Mouse (Mus musculus) C2C12 (cell line): ENCODE results near the gene Cd244a. TPM values are rescaled to one million over a fixed set of nuclear protein-coding genes. Genes with fewer than 3 reads are reported as not detected.

ENCODE experiments used
- H3K27me3 ChIP-seq: one replicate; pipeline ENCODE4 v1.6.1; 2011; ENCODE audit not compliant: control insufficient read depth, insufficient read depth, insufficient read length
- H3K36me3 ChIP-seq: one replicate; pipeline ENCODE4 v1.6.1; 2011; ENCODE audit not compliant: control insufficient read depth, insufficient read depth
- H3K4me3 ChIP-seq: one replicate; pipeline ENCODE4 v1.5.1; 2011; ENCODE audit warnings: mild to moderate bottlenecking, control low read depth; ENCODE audit not compliant: poor library complexity, insufficient read depth, severe bottlenecking
- H3K79me2 ChIP-seq: one replicate; pipeline ENCODE4 v1.6.1; 2011; ENCODE audit not compliant: control insufficient read depth, insufficient read depth
- H3K79me3 ChIP-seq: one replicate; pipeline ENCODE4 v1.6.1; 2011; ENCODE audit warnings: low read depth, control low read depth
- H3ac ChIP-seq: one replicate; pipeline ENCODE3; 2011; ENCODE audit warnings: low read depth; ENCODE audit not compliant: control insufficient read depth, insufficient read length
- CEBPB ChIP-seq: IDR thresholded peaks from one replicate; pipeline ENCODE4 v1.6.1; 2011; ENCODE audit warnings: low read depth, mild to moderate bottlenecking, control low read depth, moderate library complexity
- CTCF ChIP-seq: IDR thresholded peaks from one replicate; pipeline ENCODE4 v1.5.1; 2011; ENCODE audit not compliant: control insufficient read depth, insufficient read depth, insufficient read length
- FOSL1 ChIP-seq: IDR thresholded peaks from one replicate; pipeline ENCODE4 v1.8.0; 2011; ENCODE audit warnings: mild to moderate bottlenecking, low read length; ENCODE audit not compliant: poor library complexity, insufficient read depth, severe bottlenecking
- MAX ChIP-seq: IDR thresholded peaks from one replicate; pipeline ENCODE4 v1.6.1; 2011; ENCODE audit warnings: mild to moderate bottlenecking, control low read depth
- MYOD1 ChIP-seq: IDR thresholded peaks from one replicate; pipeline ENCODE4 v1.6.1; 2011; ENCODE audit warnings: low read depth; ENCODE audit not compliant: control insufficient read depth, insufficient read length
- MYOG ChIP-seq: IDR thresholded peaks from one replicate; pipeline ENCODE4 v1.6.1; 2011; ENCODE audit not compliant: control insufficient read depth, insufficient read length; ENCODE audit errors: extremely low read depth
- USF1 ChIP-seq: IDR thresholded peaks from one replicate; pipeline ENCODE4 v1.6.1; 2011; ENCODE audit warnings: low read depth, mild to moderate bottlenecking, control low read depth, moderate library complexity
- polyA plus RNA-seq: library from polyadenylated mRNA; unstranded; fragments of >200 nt; fragmentation: generic; extraction: Trizol; gene quantifications from one replicate; pipeline ENCODE4 v1.2.1, GENCODE M21; 2012; ENCODE audit warnings: missing spikeins

Cd244a gene
- polyA plus RNA-seq, 1 experiment, result not detected

GRCm38 (mm10) chr1:171564247-171564646 is 5.3 kb downstream of the Cd244a start:
- Histone ChIP-seq H3K27me3 (no peaks in the 10 kb centered on the region), H3ac (no peak overlapping the region), H3K79me2 (no peaks in the 10 kb centered on the region), H3K4me3 (no peak overlapping the region), H3K79me3 (no peaks in the 10 kb centered on the region), H3K36me3 (no peaks in the 10 kb centered on the region)
- TF ChIP-seq MYOD1, result no peak
- TF ChIP-seq CTCF, result peak; percentile 1

GRCm38 (mm10) chr1:171565888-171566287 is 6.9 kb downstream of the Cd244a start:
- no peak overlapping the region for H3K4me3 ChIP-seq
- no peaks in the 10 kb centered on the region for H3K79me3 ChIP-seq
- no peak overlapping the region for H3ac ChIP-seq
- H3K79me2 ChIP-seq, result no peaks in the 10 kb centered on the region
- H3K36me3 ChIP-seq, result no peaks in the 10 kb centered on the region
- no peaks in the 10 kb centered on the region for H3K27me3 ChIP-seq
- no peak for TF ChIP-seq USF1
- no peak for TF ChIP-seq FOSL1
- no peak for TF ChIP-seq CEBPB
- no peak for TF ChIP-seq MYOG
- TF ChIP-seq MAX, result no peak
- TF ChIP-seq MYOD1, result no peak
- no peak for TF ChIP-seq CTCF

DNA sequence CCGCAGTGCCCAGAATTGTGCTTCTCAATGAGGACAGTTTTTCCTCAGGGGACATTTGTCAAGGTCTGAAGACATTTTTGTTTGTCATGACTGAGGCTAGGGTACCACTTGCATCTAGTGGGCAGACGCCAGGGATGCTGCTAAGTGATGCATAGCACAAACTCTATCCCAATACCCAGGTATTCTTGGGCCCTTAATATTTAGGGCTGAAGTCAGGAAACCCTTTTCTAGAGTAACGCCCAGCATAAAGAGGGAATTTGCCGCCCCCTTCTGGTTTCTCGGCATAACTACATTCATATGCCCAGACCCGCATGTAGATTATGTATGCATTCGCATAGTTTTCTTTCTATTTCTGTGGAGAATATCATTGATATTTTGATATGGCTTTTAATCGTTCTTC is 7.8 kb downstream of the Cd244a start:
- Histone ChIP-seq H3K36me3 (no peaks in the 10 kb centered on the region), H3K79me3 (no peaks in the 10 kb centered on the region), H3K27me3 (no peaks in the 10 kb centered on the region), H3K79me2 (no peaks in the 10 kb centered on the region), H3ac (no peak overlapping the region), H3K4me3 (no peak overlapping the region)
- TF ChIP-seq FOSL1 (no peak), MYOD1 (no peak), CEBPB (no peak), MAX (no peak), CTCF (no peak), USF1 (no peak), MYOG (no peak)

DNA sequence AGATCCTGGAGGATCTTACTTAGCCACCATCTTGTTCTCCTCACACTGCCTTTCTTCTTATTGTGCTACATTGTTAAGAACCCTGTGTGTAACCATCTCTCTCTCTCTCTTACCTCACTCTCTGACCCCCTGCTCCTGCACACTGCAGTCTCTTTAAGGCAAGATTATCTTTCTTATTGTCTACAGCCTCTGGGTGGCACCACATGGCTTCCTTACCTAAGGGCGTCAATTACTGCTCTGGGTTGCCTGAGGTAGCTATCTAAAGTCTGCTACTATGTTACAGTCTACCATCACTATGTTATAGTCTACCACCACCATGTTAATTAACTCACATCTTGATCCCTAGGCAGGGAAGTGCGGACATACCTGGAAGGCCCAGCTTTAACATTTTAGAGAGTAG is 9.4 kb downstream of the Cd244a start:
- Histone ChIP-seq H3K27me3 (no peaks in the 10 kb centered on the region), H3K79me3 (no peaks in the 10 kb centered on the region), H3K79me2 (no peaks in the 10 kb centered on the region), H3K36me3 (no peaks in the 10 kb centered on the region), H3K4me3 (no peak overlapping the region), H3ac (no peak overlapping the region)
- no peak for TF ChIP-seq MYOD1

DNA sequence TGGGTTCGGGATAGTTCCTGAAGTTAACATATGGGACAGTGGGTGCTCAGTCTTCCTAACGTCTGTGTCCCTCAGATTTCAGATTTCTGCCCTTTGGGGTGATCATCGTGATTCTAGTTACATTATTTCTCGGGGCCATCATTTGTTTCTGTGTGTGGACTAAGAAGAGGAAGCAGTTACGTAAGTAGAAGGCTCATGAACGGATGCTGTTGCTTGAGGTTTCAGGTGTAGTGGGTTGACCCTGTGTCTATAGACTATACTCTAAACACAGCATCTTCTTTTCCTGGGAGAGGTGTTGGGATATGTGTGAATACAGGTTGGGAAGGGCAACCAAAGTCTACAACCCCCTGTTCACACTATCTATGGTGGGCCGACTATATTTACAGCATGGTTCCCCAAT is 18.2 kb downstream of the Cd244a start:
- no peaks in the 10 kb centered on the region for H3K79me2 ChIP-seq
- no peaks in the 10 kb centered on the region for H3K36me3 ChIP-seq
- H3K27me3 ChIP-seq, result no peaks in the 10 kb centered on the region

DNA sequence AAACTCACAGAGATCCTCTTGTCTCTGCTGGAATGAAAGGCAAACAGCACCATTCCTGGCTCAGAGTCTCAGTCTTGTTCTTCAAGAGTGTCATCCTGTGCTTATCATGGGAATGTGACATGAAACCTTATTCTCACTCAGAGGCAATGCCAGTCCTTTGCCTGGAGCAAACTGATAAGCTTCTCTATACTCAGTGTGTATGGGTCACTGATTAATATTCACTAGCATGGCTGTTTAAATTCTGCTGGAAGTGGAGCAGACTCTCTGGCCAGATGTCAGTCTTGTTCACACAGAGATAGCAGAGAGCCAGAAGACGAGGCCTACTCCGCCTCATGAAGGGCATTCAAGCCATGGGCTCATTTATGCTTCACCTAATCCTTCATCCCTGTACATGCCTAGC is 25.6 kb downstream of the Cd244a start:
- Histone ChIP-seq H3K79me3 (no peaks in the 10 kb centered on the region), H3K4me3 (no peak overlapping the region), H3ac (no peak overlapping the region), H3K27me3 (no peaks in the 10 kb centered on the region), H3K79me2 (no peaks in the 10 kb centered on the region), H3K36me3 (no peaks in the 10 kb centered on the region)
- TF ChIP-seq MAX (no peak), USF1 (no peak), FOSL1 (no peak), CTCF (no peak), MYOG (no peak), CEBPB (no peak), MYOD1 (no peak)

More for the DNA sequence above, 18.2 kb downstream of the Cd244a start:
- Histone ChIP-seq H3ac (no peak overlapping the region), H3K79me3 (no peaks in the 10 kb centered on the region), H3K4me3 (no peak overlapping the region)
- no peak for TF ChIP-seq MAX
- no peak for TF ChIP-seq MYOG
- TF ChIP-seq FOSL1, result no peak
- TF ChIP-seq USF1, result no peak
- TF ChIP-seq CTCF, result no peak
- TF ChIP-seq MYOD1, result no peak
- no peak for TF ChIP-seq CEBPB
